10 mouse cellular contexts compared by ENCODE assay signal in the genomic region with DNA sequence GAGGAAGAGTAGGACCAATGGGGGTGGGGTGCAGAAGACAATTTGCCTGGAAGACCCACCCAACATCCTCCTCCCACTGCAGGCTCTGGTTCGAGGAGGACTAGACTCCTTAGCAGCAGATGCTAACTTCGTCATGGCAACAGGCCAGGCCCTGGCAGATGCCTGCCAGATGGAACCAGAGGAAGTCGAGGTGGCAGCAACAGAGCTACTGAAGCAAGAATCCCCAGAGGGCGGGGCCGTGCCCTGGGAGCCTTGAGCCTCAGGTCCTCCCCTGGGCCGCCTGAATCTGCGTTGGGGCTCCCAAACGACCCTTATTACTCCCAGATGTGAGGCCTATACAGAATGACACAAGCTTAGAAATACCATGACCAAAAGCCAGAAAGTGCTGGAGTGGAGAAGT. TPM values are rescaled to one million over a fixed set of nuclear protein-coding genes. Genes with fewer than 3 reads are reported as not detected.
A peak's percentile ranks its signal among the peaks of the same experiment; 100 is the strongest.
DNase-seq lines count a peak whose midpoint lies in the region; ATAC-seq and TF ChIP-seq lines count a peak whose summit lies in the region.
"Had no signal": no experiment of that assay in that cellular context is flagged by ENCODE, and none has a peak within 500 bp of the region (broad histone marks: within the 10 kb centered on the region; RNA-seq: fewer than 3 reads in every experiment).

No protein-coding gene starts in this region.

- WGBS in intestine, postnatal 0 days: 46% methylated on average over 8 of the region's 8 CpGs
- WGBS in intestine, embryonic 15.5 days: 39% methylated on average over 8 of the region's 8 CpGs
- 11% methylated on average over 8 of the region's 8 CpGs for whole genome bisulfite sequencing in limb, embryonic 14.5 days
- 41% methylated on average over 8 of the region's 8 CpGs for WGBS in small intestine, adult 2 months

- H3K27me3 ChIP-seq in intestine, postnatal 0 days (replicated peaks; ENCODE audit: control insufficient read depth, insufficient read depth, low read length): no peaks in the 10 kb centered on the region
- H3K27me3 ChIP-seq in intestine, embryonic 15.5 days (replicated peaks): no peaks in the 10 kb centered on the region
- no peaks in the 10 kb centered on the region for H3K27me3 ChIP-seq in limb, embryonic 14.5 days (ENCODE audit: control insufficient read depth, insufficient read depth, low read length)
- H3K27me3 ChIP-seq in small intestine, adult 2 months (ENCODE audit: control insufficient read depth, insufficient read depth, low read length): no peaks in the 10 kb centered on the region
- H3K27me3 ChIP-seq: lung, embryonic 15.5 days had no signal

- TF ChIP-seq POLR2A in limb, embryonic 14.5 days (IDR thresholded peaks at IDR 0.05; ENCODE audit: borderline replicate concordance, extremely low read depth, insufficient read depth, insufficient read length): no peak
- TF ChIP-seq POLR2A in small intestine, adult 2 months (IDR thresholded peaks at IDR 0.05; ENCODE audit: low read depth, low read length): no peak

- no peak overlapping the region for H3K4me2 ChIP-seq in intestine, postnatal 0 days (replicated peaks; ENCODE audit: low read depth)
- H3K4me2 ChIP-seq in intestine, embryonic 15.5 days (replicated peaks): no peak overlapping the region
- no peak overlapping the region for H3K4me2 ChIP-seq in limb, embryonic 14.5 days (replicated peaks; ENCODE audit: low read depth, low read length, severe bottlenecking)
- H3K4me2 ChIP-seq: lung, embryonic 15.5 days had no signal

- no peak overlapping the region for H3K9ac ChIP-seq in intestine, postnatal 0 days (ENCODE audit: low read depth, low read length)
- no peak overlapping the region for H3K9ac ChIP-seq in intestine, embryonic 15.5 days
- H3K9ac ChIP-seq in limb, embryonic 14.5 days (ENCODE audit: low read depth, low read length, severe bottlenecking): no peak overlapping the region
- H3K9ac ChIP-seq: lung, embryonic 15.5 days had no signal

- no peaks in the 10 kb centered on the region for H3K36me3 ChIP-seq in intestine, postnatal 0 days (ENCODE audit: control insufficient read depth, insufficient read depth)
- H3K36me3 ChIP-seq in intestine, embryonic 15.5 days: no peaks in the 10 kb centered on the region
- no peaks in the 10 kb centered on the region for H3K36me3 ChIP-seq in limb, embryonic 14.5 days (ENCODE audit: control insufficient read depth, insufficient read depth, low read length)
- H3K36me3 ChIP-seq in small intestine, adult 2 months (ENCODE audit: control insufficient read depth, insufficient read depth, low read length): no peaks in the 10 kb centered on the region
- H3K36me3 ChIP-seq: G1E; lung, embryonic 15.5 days had no signal

- ATAC-seq in intestine, postnatal 0 days: no peak
- no peak for ATAC-seq in intestine, embryonic 15.5 days
- ATAC-seq in common myeloid progenitor, adult 5-6 weeks (replicated peaks; ENCODE audit: low read depth, poor library complexity, severe bottlenecking): peak; percentile 76
- ATAC-seq in limb, embryonic 14.5 days (ENCODE audit: low FRiP score, low read depth): no peak; the same call in 1 of the 2 replicates

- no peaks in the 10 kb centered on the region for H3K9me3 ChIP-seq in intestine, postnatal 0 days (ENCODE audit: control insufficient read depth)
- H3K9me3 ChIP-seq in intestine, embryonic 15.5 days: no peaks in the 10 kb centered on the region
- H3K9me3 ChIP-seq in limb, embryonic 14.5 days (ENCODE audit: control insufficient read depth, low read length): no peaks in the 10 kb centered on the region
- H3K9me3 ChIP-seq: G1E; lung, embryonic 15.5 days had no signal

- peak overlapping the region; percentile 89 for H3K27ac ChIP-seq in intestine, postnatal 0 days (ENCODE audit: low read depth, low read length)
- no peak overlapping the region for H3K27ac ChIP-seq in intestine, embryonic 15.5 days
- 0 out of 2 replicates have a peak overlapping the region, but pooled peaks have one; percentile 19 for H3K27ac ChIP-seq in limb, embryonic 14.5 days (replicated peaks; ENCODE audit: low read depth, low read length)
- H3K27ac ChIP-seq in small intestine, adult 2 months (ENCODE audit: insufficient read depth, low read depth, low read length): peak overlapping the region; percentile 87
- H3K27ac ChIP-seq: lung, embryonic 15.5 days had no signal

- H3K4me1 ChIP-seq in intestine, postnatal 0 days (replicated peaks; ENCODE audit: control insufficient read depth, insufficient read depth, low read length): peaks cover 8% of the 10 kb centered on the region; the same call in 1 of the 2 replicates
- peaks cover 14% of the 10 kb centered on the region for H3K4me1 ChIP-seq in intestine, embryonic 15.5 days (replicated peaks)
- peaks cover 11% of the 10 kb centered on the region; the same call in 1 of the 2 replicates for H3K4me1 ChIP-seq in limb, embryonic 14.5 days (ENCODE audit: control insufficient read depth, insufficient read depth, low read length)
- peaks cover 26% of the 10 kb centered on the region for H3K4me1 ChIP-seq in small intestine, adult 2 months (ENCODE audit: control insufficient read depth, insufficient read depth, insufficient read length, low read length)
- H3K4me1 ChIP-seq: lung, embryonic 15.5 days had no signal

- H3K4me3 ChIP-seq in intestine, postnatal 0 days (ENCODE audit: low read depth, low read length): no peak overlapping the region
- H3K4me3 ChIP-seq in intestine, embryonic 15.5 days (replicated peaks): no peak overlapping the region
- no peak overlapping the region for H3K4me3 ChIP-seq in limb, embryonic 14.5 days (replicated peaks; ENCODE audit: low read length)
- no peak overlapping the region for H3K4me3 ChIP-seq in small intestine, adult 2 months (ENCODE audit: low read depth, low read length)
- H3K4me3 ChIP-seq: lung, embryonic 15.5 days had no signal

- TF ChIP-seq CTCF in intestine, postnatal 0 days (IDR thresholded peaks at IDR 0.05; ENCODE audit: low read depth): no peak
- TF ChIP-seq CTCF in small intestine, adult 2 months (IDR thresholded peaks at IDR 0.05; ENCODE audit: extremely low read depth, insufficient read length, insufficient replicate concordance, low read depth, low read length): no peak

- peak; percentile 43 to 76 for DNase-seq in gastrocnemius, adult 8-10 months (ENCODE audit: low spot score in 2 of 2)
- peak; percentile 43 for DNase-seq in limb, embryonic 14.5 days (ENCODE audit: low spot score)
- DNase-seq in urinary bladder, adult 18-20 months (ENCODE audit: low spot score in 2 of 2): no peak
- no peak for DNase-seq in ovary, postnatal 10 days (ENCODE audit: low spot score)

RNA-seq across cellular contexts. Expression of a gene that starts 12.3 kb away (rescaled TPM):
- 5.5 and 6.4 TPM in 2 replicates for polyA plus RNA-seq in intestine, postnatal 0 days (2015; fragmentation: Nextera tagmentation; extraction: Ambion mirVana)
- polyA plus RNA-seq in intestine, embryonic 15.5 days (2015; fragmentation: Nextera tagmentation; extraction: Ambion mirVana): 4.1 and 5.9 TPM in 2 replicates
- 13.4 and 13.5 TPM in 2 replicates for total RNA-seq in common myeloid progenitor, adult 5-6 weeks (2017)
- total RNA-seq in gastrocnemius, adult 8-10 months (2022): under 1 TPM; 0.31 to 0.70 (median 0.34) TPM
- 10.9 and 13.2 TPM in 2 replicates for polyA plus RNA-seq in limb, embryonic 14.5 days (2012; rRNA removed)
- polyA plus RNA-seq in limb, embryonic 14.5 days (2014; fragmentation: Nextera tagmentation; extraction: Ambion mirVana): 3.6 and 3.8 TPM in 2 replicates
- 12.4 and 28.6 TPM in 2 replicates for polyA plus RNA-seq in small intestine, adult 2 months (2012; rRNA removed)

Comparison
In these comparisons a context has a peak if more than half of its experiments do, and no peak if none do; other contexts are left out.
1. DNase-seq: peak in gastrocnemius, adult 8-10 months (2 of 2) and limb, embryonic 14.5 days (single experiment); none in urinary bladder, adult 18-20 months (0 of 2) and ovary, postnatal 10 days (single experiment).